ENCODE assay signal across 8 mouse cellular contexts in the genomic region with DNA sequence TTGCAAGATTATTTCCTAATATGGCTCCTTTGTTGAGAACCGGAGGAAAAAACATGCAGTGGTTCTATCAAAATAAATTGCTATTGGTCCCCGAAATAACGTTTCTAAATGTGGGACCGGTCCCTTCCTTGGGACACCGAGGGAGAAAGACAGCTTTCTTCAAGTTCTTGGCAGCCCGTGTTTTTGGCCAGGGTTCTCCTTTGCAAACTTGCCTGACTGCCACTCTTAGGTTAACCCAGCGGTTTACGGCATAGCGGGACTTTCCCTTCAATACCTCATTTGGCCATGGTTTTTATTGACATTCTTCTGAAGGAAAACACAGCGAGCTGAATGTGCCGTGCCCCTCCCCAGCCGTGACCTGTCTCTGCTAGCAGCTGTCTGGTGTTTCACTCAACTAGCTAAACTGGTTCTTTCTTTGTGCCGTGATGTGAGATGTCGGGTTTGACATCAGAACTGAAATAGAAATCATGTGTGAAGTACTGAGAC.
A peak's percentile ranks its signal among the peaks of the same experiment; 100 is the strongest.
DNase-seq lines count a peak whose midpoint lies in the region; ATAC-seq and TF ChIP-seq lines count a peak whose summit lies in the region.

No protein-coding gene starts in this region.

- peak overlapping the region; percentile 71 for H3K9ac ChIP-seq in liver, postnatal 0 days (replicated peaks)
- peak overlapping the region; percentile 88 for H3K9ac ChIP-seq in neural tube, embryonic 13.5 days

- H3K36me3 ChIP-seq in liver, postnatal 0 days (replicated peaks; ENCODE audit: insufficient read depth, low read length), result no peaks in the 10 kb centered on the region
- no peaks in the 10 kb centered on the region for H3K36me3 ChIP-seq in neural tube, embryonic 13.5 days

- peak; percentile 45 to 52 for DNase-seq in spleen, postnatal 36 days (ENCODE audit: low spot score in 2 of 2)
- no peak for DNase-seq in spleen, postnatal 4 days (ENCODE audit: low spot score in 2 of 2)
- peak; percentile 41 for DNase-seq in embryo, embryonic 11.5 days (ENCODE audit: low read depth, low spot score)
- peak; percentile 50 to 55 for DNase-seq in heart, adult 9 months (ENCODE audit: low spot score in 2 of 2)
- DNase-seq in kidney, adult 18-20 months, result peak; percentile 56
- peak; percentile 49 for DNase-seq in liver, postnatal 0 days
- peak; percentile 38 for DNase-seq in urinary bladder, adult 2 months (ENCODE audit: low spot score)

- H3K4me1 ChIP-seq in liver, postnatal 0 days (ENCODE audit: insufficient read depth), result 0 out of 2 replicates have a peak, but pooled peaks cover 3% of the 10 kb centered on the region
- peaks cover 53% of the 10 kb centered on the region for H3K4me1 ChIP-seq in neural tube, embryonic 13.5 days (replicated peaks)

- no peak for TF ChIP-seq EP300 in liver, postnatal 0 days (IDR thresholded peaks at IDR 0.05; ENCODE audit: low read depth)

- H3K4me3 ChIP-seq in liver, postnatal 0 days (ENCODE audit: low read depth, low read length), result peak overlapping the region; percentile 59
- peak overlapping the region; percentile 81 for H3K4me3 ChIP-seq in neural tube, embryonic 13.5 days

- H3K9me3 ChIP-seq in liver, postnatal 0 days (ENCODE audit: low read length), result no peaks in the 10 kb centered on the region
- H3K9me3 ChIP-seq in neural tube, embryonic 13.5 days, result no peaks in the 10 kb centered on the region

- TF ChIP-seq CTCF in liver, postnatal 0 days (IDR thresholded peaks at IDR 0.05; ENCODE audit: low read depth), result no peak

- under 1% methylated on average over 14 of the region's 14 CpGs for WGBS in liver, postnatal 0 days (ENCODE audit: insufficient replicate concordance)
- 0% methylated on average over 14 of the region's 14 CpGs for WGBS in neural tube, embryonic 13.5 days

- peak overlapping the region; percentile 89 for H3K4me2 ChIP-seq in liver, postnatal 0 days (ENCODE audit: low read depth, low read length)
- peak overlapping the region; percentile 76 for H3K4me2 ChIP-seq in neural tube, embryonic 13.5 days

- peaks cover 21% of the 10 kb centered on the region for H3K27me3 ChIP-seq in liver, postnatal 0 days (ENCODE audit: insufficient read depth, low read length)
- no peaks in the 10 kb centered on the region for H3K27me3 ChIP-seq in neural tube, embryonic 13.5 days

- no peak overlapping the region for H3K27ac ChIP-seq in liver, postnatal 0 days (ENCODE audit: low read depth)
- H3K27ac ChIP-seq in neural tube, embryonic 13.5 days (replicated peaks), result peak overlapping the region; percentile 93

- ATAC-seq in liver, postnatal 0 days, result peak; percentile 88
- peak; percentile 45; the same call in 1 of the 2 replicates for ATAC-seq in neural tube, embryonic 13.5 days (ENCODE audit: low read depth)

Comparison
In these comparisons a context has a peak if more than half of its experiments do, and no peak if none do; other contexts are left out.
1. DNase-seq: peak in spleen, postnatal 36 days (2 of 2), embryo, embryonic 11.5 days (single experiment), heart, adult 9 months (2 of 2), kidney, adult 18-20 months (single experiment), liver, postnatal 0 days (single experiment) and urinary bladder, adult 2 months (single experiment); none in spleen, postnatal 4 days (0 of 2).